Mouse (Mus musculus) intestine, postnatal 0 days (tissue): ENCODE data around the gene Ano10. TPM values are rescaled to one million over a fixed set of nuclear protein-coding genes. Genes with fewer than 3 reads are reported as not detected.
A peak's percentile ranks its signal among the peaks of the same experiment; 100 is the strongest.

ENCODE experiments used
- ATAC-seq: fragments of 200-750 bp; cut with Nextera tagmentation; 2 replicates; pipeline ENCODE4 v1.8.0; 2017; ENCODE audit warnings: mild to moderate bottlenecking, moderate TSS enrichment, moderate library complexity
- H3K27ac ChIP-seq: fragments of 300-500 bp; sonication (generic); 2 replicates; pipeline ENCODE4 v1.5.1; 2014; ENCODE audit warnings: mild to moderate bottlenecking, low read depth, low read length, moderate library complexity
- H3K27me3 ChIP-seq: fragments of 300-500 bp; sonication (generic); replicated peaks from 2 replicates; pipeline ENCODE4 v1.6.1; 2014; ENCODE audit warnings: low read length, mixed read lengths; ENCODE audit not compliant: control insufficient read depth, insufficient read depth
- H3K36me3 ChIP-seq: fragments of 300-500 bp; sonication (generic); 2 replicates; pipeline ENCODE4 v1.6.1; 2014; ENCODE audit warnings: mild to moderate bottlenecking, moderate library complexity; ENCODE audit not compliant: control insufficient read depth, insufficient read depth
- H3K4me1 ChIP-seq: fragments of 300-500 bp; sonication (generic); replicated peaks from 2 replicates; pipeline ENCODE4 v1.6.1; 2014; ENCODE audit warnings: antibody characterized with exemption, low read length, mixed read lengths; ENCODE audit not compliant: control insufficient read depth, insufficient read depth
- H3K4me2 ChIP-seq: fragments of 300-500 bp; sonication (generic); replicated peaks from 2 replicates; pipeline ENCODE4 v1.6.1; 2014; ENCODE audit warnings: low read depth, mild to moderate bottlenecking, moderate library complexity
- H3K4me3 ChIP-seq: fragments of 300-500 bp; sonication (generic); 2 replicates; pipeline ENCODE4 v1.5.1; 2014; ENCODE audit warnings: low read depth, low read length
- H3K9ac ChIP-seq: fragments of 300-500 bp; sonication (generic); 2 replicates; pipeline ENCODE4 v1.6.1; 2014; ENCODE audit warnings: mild to moderate bottlenecking, low read depth, low read length
- H3K9me3 ChIP-seq: fragments of 300-500 bp; sonication (generic); 2 replicates; pipeline ENCODE4 v1.6.1; 2016; ENCODE audit warnings: mixed run types; ENCODE audit not compliant: control insufficient read depth
- CTCF ChIP-seq: sonication (generic); IDR thresholded peaks from 2 replicates; pipeline ENCODE4 v1.5.1; 2016; ENCODE audit warnings: low read depth, mild to moderate bottlenecking, control low read depth, antibody characterized with exemption, moderate library complexity
- WGBS: fragments of 180-500 bp; shearing (Covaris S2); extraction: QIAGEN DNeasy Blood & Tissue Kit; methylation state at CpG from one replicate; pipeline ENCODE4 v1.1.7; 2014; 5-methylcytosine and 5-hydroxymethylcytosine counted together
- polyA plus RNA-seq: library from polyadenylated mRNA; unstranded; fragments of >200 nt; fragmentation: Nextera tagmentation; extraction: Ambion mirVana; gene quantifications from 2 replicates; pipeline ENCODE4 v1.2.1, GENCODE M21; 2015

The Ano10 gene
- polyA plus RNA-seq, 1 experiment from 2014 or later, result 51.9 TPM

DNA sequence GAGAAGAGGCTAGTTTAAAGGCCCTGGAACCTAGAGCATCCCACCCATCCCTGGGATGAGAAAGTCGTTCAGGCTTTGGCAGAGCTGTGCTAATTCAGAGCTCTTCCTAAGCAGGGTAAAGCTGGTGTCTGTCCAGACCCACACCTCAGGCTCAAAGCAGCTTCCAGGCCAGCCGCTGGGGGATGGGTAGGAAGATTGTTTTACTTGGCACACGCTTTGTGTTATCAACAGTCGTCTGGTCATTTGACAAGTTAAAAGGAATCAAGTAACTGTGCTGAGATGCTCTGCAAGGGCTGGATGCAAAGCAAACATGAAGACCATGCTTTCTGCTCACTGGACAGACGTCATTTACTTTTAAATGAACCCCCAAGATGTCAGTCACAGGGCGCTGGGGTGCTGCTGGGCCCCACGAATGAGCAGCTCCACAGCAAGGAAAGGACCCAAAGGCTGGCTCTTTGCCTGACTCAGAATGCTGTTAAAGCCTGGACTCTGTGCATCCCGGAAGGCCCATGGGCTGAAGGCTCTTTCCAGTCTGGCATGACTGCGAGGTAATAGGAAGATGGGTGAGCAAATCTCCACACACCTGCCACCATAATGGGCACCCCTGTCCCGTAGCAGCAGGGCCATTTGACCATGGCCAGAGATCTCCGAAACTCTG is 88.6 kb downstream of the Ano10 start:
- no peaks in the 10 kb centered on the region for H3K36me3 ChIP-seq
- H3K27ac ChIP-seq, result no peak overlapping the region
- no peak overlapping the region for H3K4me3 ChIP-seq
- no peak overlapping the region for H3K4me2 ChIP-seq
- H3K9me3 ChIP-seq, result no peaks in the 10 kb centered on the region
- no peak overlapping the region for H3K9ac ChIP-seq
- 51% methylated on average over 11 of the region's 11 CpGs for WGBS
- no peaks in the 10 kb centered on the region for H3K27me3 ChIP-seq
- no peaks in the 10 kb centered on the region for H3K4me1 ChIP-seq
- no peak for ATAC-seq
- TF ChIP-seq CTCF, result no peak

DNA sequence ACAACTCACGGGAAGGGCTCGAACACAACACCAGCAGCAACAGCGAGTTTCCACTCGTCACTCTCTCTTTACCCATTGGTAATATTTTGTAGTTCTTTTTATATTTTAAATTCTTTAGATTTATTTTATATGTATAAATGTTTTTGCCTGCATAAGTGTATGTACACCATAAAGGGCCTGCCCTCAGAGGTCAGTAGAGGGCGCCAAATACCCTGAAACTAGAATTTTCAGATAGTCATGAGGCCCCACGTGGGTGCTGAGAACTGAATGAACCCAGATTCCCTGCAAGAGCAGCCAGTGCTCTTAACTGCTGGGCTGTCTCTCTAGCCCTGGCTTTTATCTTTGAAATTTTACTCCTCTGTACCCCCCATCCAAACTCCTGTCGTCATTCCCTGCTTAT is 89.7 kb downstream of the Ano10 start:
- Histone ChIP-seq H3K27ac (no peak overlapping the region), H3K9ac (no peak overlapping the region), H3K4me1 (no peaks in the 10 kb centered on the region), H3K27me3 (no peaks in the 10 kb centered on the region), H3K4me2 (no peak overlapping the region), H3K4me3 (no peak overlapping the region), H3K9me3 (no peaks in the 10 kb centered on the region), H3K36me3 (no peaks in the 10 kb centered on the region)
- TF ChIP-seq CTCF, result peak; percentile 37; the same call in 1 of the 2 replicates
- WGBS, result 79% methylated on average over 7 of the region's 7 CpGs
- no peak for ATAC-seq

- Histone ChIP-seq H3K9me3 (no peaks in the 10 kb centered on the region), H3K36me3 (peaks cover 3% of the 10 kb centered on the region; the same call in 1 of the 2 replicates), H3K4me2 (no peak overlapping the region), H3K4me1 (0 out of 2 replicates have a peak, but pooled peaks cover 4% of the 10 kb centered on the region), H3K4me3 (no peak overlapping the region), H3K9ac (no peak overlapping the region), H3K27ac (no peak overlapping the region), H3K27me3 (no peaks in the 10 kb centered on the region)
- 35% methylated on average over 6 of the region's 6 CpGs for WGBS
- TF ChIP-seq CTCF, result peak; percentile 82
- ATAC-seq, result 0 out of 2 replicates have a peak, but pooled peaks have one; percentile 18
Observed at GRCm38 (mm10) chr9:122199253-122199652, 95.0 kb downstream of the Ano10 start.

- ATAC-seq, result no peak
- Histone ChIP-seq H3K4me3 (no peak overlapping the region), H3K9me3 (no peaks in the 10 kb centered on the region), H3K4me1 (0 out of 2 replicates have a peak, but pooled peaks cover 4% of the 10 kb centered on the region), H3K36me3 (peaks cover 3% of the 10 kb centered on the region; the same call in 1 of the 2 replicates), H3K27me3 (no peaks in the 10 kb centered on the region), H3K9ac (no peak overlapping the region), H3K4me2 (no peak overlapping the region), H3K27ac (no peak overlapping the region)
- WGBS, result 87% methylated on average over 3 of the region's 3 CpGs
- no peak for TF ChIP-seq CTCF
Observed at GRCm38 (mm10) chr9:122198621-122199020, 95.6 kb downstream of the Ano10 start.

- H3K4me2 ChIP-seq, result no peak overlapping the region
- WGBS, result 70% methylated on average over 5 of the region's 5 CpGs
- ATAC-seq, result no peak
- no peak overlapping the region for H3K9ac ChIP-seq
- H3K27me3 ChIP-seq, result no peaks in the 10 kb centered on the region
- no peak for TF ChIP-seq CTCF
- 0 out of 2 replicates have a peak, but pooled peaks cover 4% of the 10 kb centered on the region for H3K4me1 ChIP-seq
- no peaks in the 10 kb centered on the region for H3K9me3 ChIP-seq
- H3K4me3 ChIP-seq, result no peak overlapping the region
- H3K27ac ChIP-seq, result no peak overlapping the region
- peaks cover 3% of the 10 kb centered on the region; the same call in 1 of the 2 replicates for H3K36me3 ChIP-seq
Observed at GRCm38 (mm10) chr9:122197021-122197420, 97.2 kb downstream of the Ano10 start.

DNA sequence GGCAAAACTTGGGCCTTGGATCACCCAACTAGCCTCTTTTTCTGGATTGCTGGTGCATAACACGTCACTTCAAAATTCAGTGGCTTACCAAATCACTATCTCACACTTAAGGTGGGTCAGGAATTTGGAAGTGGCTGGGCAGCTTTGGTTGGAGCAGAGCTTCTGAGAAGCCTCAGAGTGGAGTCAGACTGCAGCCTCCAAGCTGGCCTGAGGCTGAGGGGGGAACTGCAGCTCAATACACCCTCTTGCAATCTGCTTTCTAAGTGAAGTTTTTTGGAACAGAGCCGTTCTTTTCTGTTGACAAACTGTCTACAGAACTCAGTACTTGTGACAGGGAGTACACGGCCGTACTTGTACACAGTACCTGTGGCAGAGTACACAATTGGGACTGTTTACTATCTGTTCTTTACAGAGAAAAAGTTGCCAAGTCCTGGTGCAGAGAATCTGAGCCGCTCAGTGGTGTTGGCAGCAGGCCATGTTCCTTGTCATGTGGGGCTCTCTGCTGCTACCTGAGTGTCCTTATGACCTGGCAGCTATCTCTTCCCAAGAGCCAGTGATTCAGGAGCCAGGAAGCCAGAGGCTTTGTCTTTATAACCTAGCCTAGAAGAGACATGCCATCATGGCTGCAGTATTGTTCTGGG is 99.1 kb downstream of the Ano10 start:
- Histone ChIP-seq H3K27me3 (no peaks in the 10 kb centered on the region), H3K9ac (no peak overlapping the region), H3K4me1 (0 out of 2 replicates have a peak, but pooled peaks cover 4% of the 10 kb centered on the region), H3K36me3 (peaks cover 3% of the 10 kb centered on the region; the same call in 1 of the 2 replicates), H3K9me3 (no peaks in the 10 kb centered on the region), H3K27ac (peak overlapping the region; percentile 41; the same call in 1 of the 2 replicates), H3K4me3 (no peak overlapping the region), H3K4me2 (no peak overlapping the region)
- ATAC-seq, result 0 out of 2 replicates have a peak, but pooled peaks have one; percentile 40
- TF ChIP-seq CTCF, result peak; percentile 28; the same call in 1 of the 2 replicates
- WGBS, result 53% methylated on average over 5 of the region's 5 CpGs
